Mouse (Mus musculus): ENCODE results near the gene Zranb1.
A peak's percentile ranks its signal among the peaks of the same experiment; 100 is the strongest.

DNA sequence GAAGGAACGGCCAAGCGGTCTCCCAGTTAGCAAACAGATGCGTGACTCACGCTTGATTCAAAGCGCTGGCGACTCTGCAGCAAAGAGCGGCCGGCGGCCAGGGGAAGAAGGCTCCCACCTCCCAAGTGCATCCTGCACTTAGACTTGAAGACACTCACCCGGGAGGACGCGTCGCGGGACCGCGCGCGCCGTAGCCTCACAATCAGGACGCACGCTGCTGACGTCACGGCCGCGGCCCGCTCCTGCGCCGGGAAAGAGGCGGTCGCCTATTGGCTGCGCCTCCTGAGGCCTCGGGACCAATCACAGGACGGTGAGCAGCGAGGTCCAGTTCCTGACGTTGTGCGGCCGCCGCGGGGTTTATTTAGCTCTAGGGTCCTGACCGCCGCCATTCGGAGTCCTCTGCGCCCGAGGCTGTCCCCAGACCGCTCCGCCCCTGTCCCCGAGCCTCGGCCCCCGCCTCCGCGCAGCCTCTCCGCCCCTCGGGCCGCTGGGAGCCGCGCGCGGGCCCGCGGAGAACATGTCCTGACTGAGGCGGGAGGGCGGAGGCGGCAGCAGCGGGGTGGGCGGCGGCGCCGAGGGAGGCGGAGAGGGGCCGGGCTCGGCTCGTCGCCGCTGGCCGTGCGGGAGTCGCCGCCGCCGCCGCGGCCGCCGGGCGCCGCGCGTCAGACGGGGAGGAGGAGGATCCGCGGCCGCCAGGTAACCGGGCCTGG is at the start of gene Zranb1:
- TF ChIP-seq MAZ (IDR thresholded peaks at IDR 0.05; ENCODE audit: low read depth, low read length) (peak; percentile 44; the same call in 1 of the 2 replicates), GATA1 (IDR thresholded peaks at IDR 0.05; ENCODE audit: low read depth, low read length) (peak; percentile 13; the same call in 1 of the 2 replicates), CHD2 (IDR thresholded peaks at IDR 0.05; ENCODE audit: low read length) (peak; percentile 32; the same call in 1 of the 2 replicates), ZC3H11A (IDR thresholded peaks at IDR 0.05; ENCODE audit: low read depth, low read length) (no peak), CTCF (IDR thresholded peaks at IDR 0.05 in 2 of 3, conservative IDR thresholded peaks at IDR 0.05 in 1 of 3; ENCODE audit: control insufficient read depth in 1 of 3, insufficient read depth in 1 of 3, low read depth in 2 of 3, low read length in 3 of 3, poor library complexity in 1 of 3, severe bottlenecking in 1 of 3) (no peak), TBP (IDR thresholded peaks at IDR 0.05; ENCODE audit: low read depth, low read length) (peak; percentile 76), ZKSCAN1 (IDR thresholded peaks at IDR 0.05; ENCODE audit: low read depth, low read length) (no peak), USF1 (IDR thresholded peaks at IDR 0.05; ENCODE audit: low read depth, low read length) (peak; percentile 47; the same call in 1 of the 2 replicates), POLR2A (IDR thresholded peaks at IDR 0.05; ENCODE audit: control insufficient read depth in 1 of 2, insufficient read depth in 1 of 2, low read depth in 1 of 2, low read length in 2 of 2, poor library complexity in 1 of 2) (peak; percentile 83 to 94), E2F4 (IDR thresholded peaks at IDR 0.05; ENCODE audit: borderline replicate concordance, low read depth, low read length) (peak; percentile 39; the same call in 1 of the 2 replicates), MAFK (IDR thresholded peaks at IDR 0.05; ENCODE audit: borderline replicate concordance, low read depth, low read length) (no peak), UBTF (IDR thresholded peaks at IDR 0.05; ENCODE audit: borderline replicate concordance, insufficient read depth, low read depth, low read length) (no peak)
